Mouse (Mus musculus) G1E (cell line): ENCODE measurements around the gene Luzp1.

Experiments
- CTCF ChIP-seq: IDR thresholded peaks from 2 replicates; pipeline ENCODE4 v1.5.1; 2012; ENCODE audit warnings: low read depth, low read length, inconsistent platforms, mixed read lengths
- GATA1 ChIP-seq: IDR thresholded peaks from 2 replicates; pipeline ENCODE4 v1.6.1; 2012; ENCODE audit warnings: borderline replicate concordance, low read length, inconsistent platforms, mixed read lengths
- GATA2 ChIP-seq: IDR thresholded peaks from 2 replicates; pipeline ENCODE4 v1.6.1; 2012; ENCODE audit warnings: low read depth, low read length, inconsistent platforms, borderline replicate concordance
- TAL1 ChIP-seq: conservative IDR thresholded peaks from 2 replicates; pipeline ENCODE4 v1.6.1; 2012; ENCODE audit warnings: low read depth, low read length, inconsistent platforms, mixed read lengths

- TF ChIP-seq CTCF (no peak), GATA1 (no peak), GATA2 (no peak), TAL1 (no peak)
These were observed 56.9 kb downstream of the Luzp1 start for GRCm38 (mm10) chr4:136526412-136526811.
